Mouse (Mus musculus) lung, embryonic 16.5 days (tissue): ENCODE data around the gene Actn4. TPM values are rescaled to one million over a fixed set of nuclear protein-coding genes. Genes with fewer than 3 reads are reported as not detected.

Experiments
- ATAC-seq: fragments of 200-750 bp; cut with Nextera tagmentation; 2 replicates; pipeline ENCODE4 v1.8.0; 2017; ENCODE audit warnings: low read depth, mild to moderate bottlenecking, moderate library complexity
- H3K27ac ChIP-seq: fragments of 300-500 bp; sonication (generic); 2 replicates; pipeline ENCODE4 v1.5.1; 2014; ENCODE audit warnings: mild to moderate bottlenecking, control low read depth, low read length
- H3K27me3 ChIP-seq: fragments of 300-500 bp; sonication (generic); 2 replicates; pipeline ENCODE4 v1.6.1; 2014; ENCODE audit warnings: low read depth, low read length, mixed read lengths; ENCODE audit not compliant: control insufficient read depth, insufficient read depth
- H3K36me3 ChIP-seq: fragments of 300-500 bp; sonication (generic); 2 replicates; pipeline ENCODE4 v1.6.1; 2014; ENCODE audit warnings: low read length; ENCODE audit not compliant: control insufficient read depth, insufficient read depth
- H3K4me1 ChIP-seq: fragments of 300-500 bp; sonication (generic); replicated peaks from 2 replicates; pipeline ENCODE4 v1.6.1; 2014; ENCODE audit warnings: low read length, mixed read lengths; ENCODE audit not compliant: control insufficient read depth, insufficient read depth
- H3K4me2 ChIP-seq: fragments of 300-500 bp; sonication (generic); 2 replicates; pipeline ENCODE4 v1.6.1; 2014; ENCODE audit warnings: low read depth, low read length, control low read depth
- H3K4me3 ChIP-seq: fragments of 300-500 bp; sonication (generic); 2 replicates; pipeline ENCODE4 v1.5.1; 2014; ENCODE audit warnings: mild to moderate bottlenecking, low read length, control low read depth
- H3K9ac ChIP-seq: fragments of 300-500 bp; sonication (generic); 2 replicates; pipeline ENCODE4 v1.6.1; 2014; ENCODE audit warnings: low read length, control low read depth
- H3K9me3 ChIP-seq: fragments of 300-500 bp; sonication (generic); 2 replicates; pipeline ENCODE4 v1.6.1; 2016; ENCODE audit warnings: low read length; ENCODE audit not compliant: control insufficient read depth
- WGBS: fragments of 180-500 bp; shearing (Covaris S2); extraction: QIAGEN DNeasy Blood & Tissue Kit; methylation state at CpG from one replicate; pipeline ENCODE4 v1.1.7; 2014; 5-methylcytosine and 5-hydroxymethylcytosine counted together
- polyA plus RNA-seq: library from polyadenylated mRNA; unstranded; fragments of >200 nt; fragmentation: Nextera tagmentation; extraction: Ambion mirVana; gene quantifications from 2 replicates; pipeline ENCODE4 v1.2.1, GENCODE M21; 2015

Gene Actn4
- polyA plus RNA-seq, result 313 and 319 TPM in 2 replicates

DNA sequence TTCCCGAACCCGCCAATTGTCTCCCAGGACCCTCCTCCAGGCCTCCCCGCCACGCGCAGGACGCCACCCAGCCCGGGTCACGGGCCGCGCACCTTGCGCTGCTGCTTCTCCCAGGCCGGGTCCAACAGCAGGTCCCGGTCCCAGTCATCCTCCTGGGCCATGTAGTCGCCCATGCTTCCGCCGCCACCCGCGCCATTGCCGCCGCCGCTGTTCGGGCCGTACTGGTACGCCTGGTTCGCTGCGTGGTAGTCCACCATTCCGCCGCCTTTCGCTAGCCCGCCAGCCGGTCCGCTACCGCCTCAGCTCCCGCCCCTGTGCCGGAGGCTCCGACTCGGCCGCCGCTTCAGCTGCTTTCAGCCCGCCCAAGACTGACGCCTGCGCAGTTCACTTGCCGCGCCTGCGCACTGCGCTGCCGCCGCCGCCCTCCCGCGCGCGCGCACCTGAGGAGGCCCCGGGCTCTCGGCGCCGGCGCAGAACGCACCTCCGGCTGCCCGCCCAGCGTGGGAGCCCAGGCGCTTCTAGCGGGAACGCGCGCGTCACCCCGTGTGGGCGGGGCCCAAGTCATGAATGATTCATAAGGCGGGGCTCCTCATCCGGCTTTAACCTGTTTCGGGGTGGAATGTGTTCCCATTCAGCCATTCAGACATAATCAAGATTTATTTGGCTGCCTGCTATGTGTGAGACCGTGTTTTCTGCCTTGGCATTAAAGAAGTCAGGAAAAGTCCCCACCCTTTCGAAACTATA lies at the start of gene Actn4:
Actn4 (minus strand) TSS at position 414 of the 744 bp plus-strand sequence.
- under 1% methylated on average over 76 of the region's 76 CpGs for WGBS

GRCm38 (mm10) chr7:29008714-29009113 lies 46.6 kb upstream of the Actn4 start:
- peak; percentile 15; the same call in 1 of the 2 replicates for ATAC-seq
- Histone ChIP-seq H3K4me1 (no peaks in the 10 kb centered on the region), H3K27me3 (no peaks in the 10 kb centered on the region), H3K36me3 (no peaks in the 10 kb centered on the region), H3K9me3 (no peaks in the 10 kb centered on the region), H3K27ac (no peak overlapping the region), H3K4me3 (no peak overlapping the region), H3K4me2 (no peak overlapping the region), H3K9ac (no peak overlapping the region)
- WGBS, result 67% methylated on average over 9 of the region's 9 CpGs

More for the DNA sequence above, at the start of gene Actn4:
- no peaks in the 10 kb centered on the region for H3K36me3 ChIP-seq
- peak within 1 kb of the TSS; percentile 93 for H3K4me2 ChIP-seq
- H3K9ac ChIP-seq, result peak within 1 kb of the TSS; percentile 99
- H3K4me3 ChIP-seq, result peak within 1 kb of the TSS; percentile 99
- H3K4me1 ChIP-seq, result peaks cover 40% of the 10 kb centered on the region
- no peaks in the 10 kb centered on the region for H3K27me3 ChIP-seq
- peak within 1 kb of the TSS; percentile 92 for H3K27ac ChIP-seq
- peak; percentile 91 for ATAC-seq
- no peaks in the 10 kb centered on the region for H3K9me3 ChIP-seq

DNA sequence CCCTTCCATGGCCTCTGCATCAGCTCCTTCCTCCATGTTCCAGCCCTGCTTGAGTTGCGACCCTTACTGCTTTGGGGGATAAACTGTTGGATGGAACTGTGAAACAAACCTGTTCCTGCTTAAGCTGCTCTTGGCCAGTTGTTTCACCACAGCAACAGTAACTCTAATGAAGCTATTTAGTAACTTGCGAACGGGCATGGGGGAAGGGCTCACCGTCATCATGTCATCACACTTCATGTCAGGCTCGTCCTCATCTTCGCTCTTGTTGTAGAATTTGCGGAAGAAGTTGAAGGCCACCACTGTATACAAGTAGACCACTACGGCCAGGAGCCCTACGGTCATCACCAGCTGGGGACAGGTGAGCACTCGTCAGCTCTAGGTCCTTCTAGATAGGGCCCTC lies 46.0 kb upstream of the Actn4 start:
- no peaks in the 10 kb centered on the region for H3K27me3 ChIP-seq
- no peaks in the 10 kb centered on the region for H3K36me3 ChIP-seq
- H3K4me2 ChIP-seq, result no peak overlapping the region
- H3K4me1 ChIP-seq, result no peaks in the 10 kb centered on the region
- no peak overlapping the region for H3K4me3 ChIP-seq
- WGBS, result 88% methylated on average over 10 of the region's 10 CpGs
- H3K9me3 ChIP-seq, result no peaks in the 10 kb centered on the region
- no peak overlapping the region for H3K9ac ChIP-seq
- ATAC-seq, result no peak
- no peak overlapping the region for H3K27ac ChIP-seq

- no peak overlapping the region for H3K9ac ChIP-seq
- no peaks in the 10 kb centered on the region for H3K36me3 ChIP-seq
- WGBS, result 68% methylated on average over 9 of the region's 9 CpGs
- H3K4me2 ChIP-seq, result no peak overlapping the region
- H3K4me1 ChIP-seq, result no peaks in the 10 kb centered on the region
- H3K27ac ChIP-seq, result no peak overlapping the region
- no peaks in the 10 kb centered on the region for H3K27me3 ChIP-seq
- H3K4me3 ChIP-seq, result no peak overlapping the region
- no peak for ATAC-seq
- no peaks in the 10 kb centered on the region for H3K9me3 ChIP-seq
Observed at GRCm38 (mm10) chr7:29007224-29008101, 45.3 kb upstream of the Actn4 start.

DNA sequence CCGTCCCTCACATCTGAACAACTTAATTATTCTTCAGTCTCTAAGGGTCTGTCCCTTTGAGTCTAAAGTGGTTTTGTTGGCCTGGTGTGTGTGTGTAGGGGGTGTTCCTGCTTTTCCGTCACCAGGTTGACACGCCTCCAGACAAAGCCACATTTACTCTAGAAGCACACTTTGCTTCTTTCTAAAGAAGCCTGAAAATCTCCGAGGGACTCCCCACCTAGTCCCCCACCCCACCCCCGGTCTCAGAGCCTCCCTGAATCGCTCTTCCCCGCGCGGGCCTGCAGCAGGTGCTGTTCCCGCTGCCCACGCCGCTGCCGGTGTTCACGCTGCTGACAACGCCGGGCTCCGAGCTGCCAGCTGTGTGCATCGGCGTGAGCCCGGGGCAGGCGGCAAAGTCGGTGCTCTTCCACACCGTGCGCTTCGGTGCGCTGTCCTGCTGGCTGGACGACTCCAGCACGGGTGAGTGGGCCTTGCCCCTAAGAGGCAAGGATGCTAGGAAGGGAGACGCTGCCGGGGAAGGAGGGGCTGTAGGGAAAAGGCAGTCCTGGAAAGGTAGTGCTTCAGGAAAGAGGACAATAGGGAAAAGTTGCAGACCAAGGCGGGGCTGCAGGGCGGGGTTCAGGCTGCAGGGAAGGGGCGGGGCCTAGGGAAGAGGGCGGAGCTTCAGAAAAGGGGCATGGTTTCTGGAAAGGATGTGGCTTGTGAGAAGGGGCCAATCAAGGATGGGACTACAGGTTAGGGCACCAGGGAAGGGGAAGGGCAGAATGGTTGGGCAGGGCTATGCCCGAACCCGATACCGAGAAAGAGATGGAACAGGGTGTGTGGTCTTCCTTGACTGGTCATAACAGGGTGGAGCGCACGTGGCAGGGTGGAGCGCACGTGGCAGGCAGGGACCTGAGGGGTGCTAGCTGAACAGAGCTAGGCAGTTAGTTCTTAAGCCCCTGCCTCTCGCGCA lies 38.8 kb upstream of the Actn4 start:
- WGBS, result 6% methylated on average over 43 of the region's 43 CpGs
- H3K4me1 ChIP-seq, result peaks cover 8% of the 10 kb centered on the region; the same call in 1 of the 2 replicates
- H3K4me2 ChIP-seq, result peak overlapping the region; percentile 92
- peak overlapping the region; percentile 46; the same call in 1 of the 2 replicates for H3K27ac ChIP-seq
- peak overlapping the region; percentile 71 for H3K9ac ChIP-seq
- no peaks in the 10 kb centered on the region for H3K36me3 ChIP-seq
- H3K9me3 ChIP-seq, result no peaks in the 10 kb centered on the region
- peak overlapping the region; percentile 55 for H3K4me3 ChIP-seq
- ATAC-seq, result peak; percentile 73
- no peaks in the 10 kb centered on the region; the same call in 1 of the 2 replicates for H3K27me3 ChIP-seq

GRCm38 (mm10) chr7:28993402-28993801 lies 31.3 kb upstream of the Actn4 start:
- no peak overlapping the region for H3K9ac ChIP-seq
- H3K4me3 ChIP-seq, result no peak overlapping the region
- no peak for ATAC-seq
- H3K36me3 ChIP-seq, result no peaks in the 10 kb centered on the region
- 72% methylated on average over 3 of the region's 3 CpGs for WGBS
- H3K4me2 ChIP-seq, result no peak overlapping the region
- no peak overlapping the region for H3K27ac ChIP-seq
- no peaks in the 10 kb centered on the region for H3K27me3 ChIP-seq
- no peaks in the 10 kb centered on the region for H3K9me3 ChIP-seq
- H3K4me1 ChIP-seq, result no peaks in the 10 kb centered on the region

GRCm38 (mm10) chr7:28992997-28993396 lies 30.9 kb upstream of the Actn4 start:
- ATAC-seq, result no peak
- H3K4me1 ChIP-seq, result no peaks in the 10 kb centered on the region
- H3K27me3 ChIP-seq, result no peaks in the 10 kb centered on the region
- WGBS, result 81% methylated on average over 3 of the region's 3 CpGs
- no peaks in the 10 kb centered on the region for H3K36me3 ChIP-seq
- H3K4me2 ChIP-seq, result no peak overlapping the region
- no peak overlapping the region for H3K4me3 ChIP-seq
- H3K9ac ChIP-seq, result no peak overlapping the region
- no peaks in the 10 kb centered on the region for H3K9me3 ChIP-seq
- H3K27ac ChIP-seq, result no peak overlapping the region

GRCm38 (mm10) chr7:28991616-28992015 lies 29.5 kb upstream of the Actn4 start:
- Histone ChIP-seq H3K4me2 (no peak overlapping the region), H3K36me3 (no peaks in the 10 kb centered on the region), H3K27me3 (no peaks in the 10 kb centered on the region), H3K4me1 (no peaks in the 10 kb centered on the region), H3K4me3 (no peak overlapping the region), H3K27ac (no peak overlapping the region), H3K9ac (no peak overlapping the region), H3K9me3 (no peaks in the 10 kb centered on the region)
- 67% methylated on average over 5 of the region's 5 CpGs for WGBS
- ATAC-seq, result no peak
